Mouse (Mus musculus) kidney, adult 8-10 months (tissue): Measurements from ENCODE around the gene Gm10491.

Experiments
- DNase-seq, 2 experiments: peaks; one replicate each; pipeline ENCODE4 v3.0.0; 2022

Gene Gm10491

GRCm38 (mm10) chrX:7878495-7878894 is 29.1 kb downstream of the Gm10491 start:
- peak; percentile 4 to 20 for DNase-seq

GRCm38 (mm10) chrX:7878007-7878419 is 29.6 kb downstream of the Gm10491 start, which contains the start of gene Pim2:
Gene Pim2 (plus strand): TSS chrX:7878262.
- peak; percentile 83 to 90 for DNase-seq

GRCm38 (mm10) chrX:7869826-7870225 is 37.8 kb downstream of the Gm10491 start:
- no peak for DNase-seq

DNA sequence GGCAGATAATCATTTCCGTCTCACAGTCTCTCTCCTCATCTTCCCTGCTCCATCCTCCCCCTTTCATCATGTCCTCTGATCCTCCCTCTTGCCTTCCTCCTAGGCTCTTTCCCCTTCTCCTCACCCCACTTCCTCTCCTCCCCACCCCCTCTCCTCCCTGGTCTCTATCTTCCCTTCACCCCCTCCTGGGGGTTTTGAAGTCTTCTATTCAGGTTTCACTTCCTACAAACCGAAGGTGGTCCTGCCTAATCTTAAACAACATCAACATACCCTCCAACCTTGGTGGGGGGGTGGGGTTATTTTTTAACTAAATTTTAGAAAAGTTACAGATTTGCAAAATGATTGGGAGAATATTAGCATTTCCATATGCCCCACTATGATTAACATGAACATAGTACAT is 39.1 kb downstream of the Gm10491 start:
- no peak for DNase-seq

DNA sequence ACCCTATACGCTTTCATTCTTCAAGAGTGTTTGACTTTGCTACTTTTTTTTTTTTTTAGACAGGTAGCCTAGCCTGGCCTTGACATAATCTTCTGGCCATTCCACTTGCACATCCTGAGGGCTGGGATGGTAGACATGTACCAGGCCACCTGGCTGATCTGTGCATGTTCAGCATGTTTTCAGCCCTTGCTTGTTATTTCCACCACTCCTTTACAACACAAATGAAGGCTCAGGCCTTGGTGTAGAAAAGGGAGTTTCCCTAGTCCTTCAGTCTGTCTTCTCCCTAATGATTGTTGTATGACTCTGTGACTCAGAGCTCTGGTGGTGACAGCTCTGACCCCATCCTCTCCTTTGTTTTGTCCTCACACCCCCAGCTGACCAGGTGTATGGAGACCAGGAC is 40.5 kb downstream of the Gm10491 start:
- DNase-seq: no peak

DNA sequence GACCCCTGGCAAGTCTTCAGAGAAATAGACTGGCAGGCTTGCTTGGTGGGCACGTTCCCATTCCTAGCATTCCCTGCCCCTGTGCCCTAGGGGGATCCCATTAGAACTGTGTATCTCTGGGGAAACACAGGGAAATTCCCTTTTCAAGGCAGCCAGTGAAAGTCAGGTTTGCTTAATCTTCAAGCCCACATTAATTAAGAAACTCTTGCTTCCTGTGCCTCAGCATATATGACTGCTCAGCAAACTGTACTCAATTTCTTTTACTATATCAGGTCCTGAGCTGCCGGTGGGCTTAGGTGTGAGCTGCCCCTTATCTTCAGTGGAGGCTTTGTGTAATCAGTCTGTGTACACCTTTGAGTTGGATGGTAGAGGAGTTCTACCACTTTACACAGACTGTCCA is 41.8 kb downstream of the Gm10491 start:
- DNase-seq: no peak

DNA sequence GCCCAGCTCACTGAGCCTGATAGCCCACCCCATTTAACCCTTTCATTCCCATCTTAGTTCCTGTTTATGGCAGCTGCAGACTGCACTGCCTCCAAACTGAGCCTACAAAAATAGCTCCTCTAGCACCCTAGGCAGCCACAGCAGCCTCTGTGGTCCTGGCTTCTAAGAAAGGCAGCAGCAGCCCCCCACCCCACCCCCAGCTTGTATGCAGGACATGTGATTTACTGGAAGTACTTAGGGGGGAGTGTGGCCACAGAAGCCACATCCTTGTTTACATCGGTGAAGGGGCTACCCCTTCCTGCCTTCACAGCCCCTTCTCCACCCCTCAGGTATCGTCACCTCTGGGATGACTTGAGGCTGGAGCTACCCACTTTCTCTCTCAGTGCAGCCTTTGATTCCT is 42.3 kb downstream of the Gm10491 start:
- no peak for DNase-seq

DNA sequence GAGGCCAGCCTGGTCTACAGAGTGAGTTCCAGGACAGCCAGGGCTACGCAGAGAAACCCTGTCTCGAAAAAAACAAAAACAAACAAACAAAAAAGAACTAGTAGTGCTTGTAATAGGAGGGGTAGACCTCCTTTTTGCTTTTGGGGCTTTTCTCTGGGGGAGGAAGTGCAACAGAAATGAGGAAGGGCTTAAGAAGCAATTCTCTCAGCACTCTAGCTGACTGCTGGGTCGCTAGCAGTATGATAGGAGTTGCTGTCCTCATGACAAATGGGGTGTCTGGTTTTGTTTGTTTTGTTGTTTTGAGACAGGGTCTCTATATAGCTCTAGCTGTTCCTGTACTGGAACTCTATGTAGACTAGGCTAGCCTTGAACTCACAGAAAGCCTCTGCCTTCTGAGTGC is 43.1 kb downstream of the Gm10491 start:
- no peak for DNase-seq

DNA sequence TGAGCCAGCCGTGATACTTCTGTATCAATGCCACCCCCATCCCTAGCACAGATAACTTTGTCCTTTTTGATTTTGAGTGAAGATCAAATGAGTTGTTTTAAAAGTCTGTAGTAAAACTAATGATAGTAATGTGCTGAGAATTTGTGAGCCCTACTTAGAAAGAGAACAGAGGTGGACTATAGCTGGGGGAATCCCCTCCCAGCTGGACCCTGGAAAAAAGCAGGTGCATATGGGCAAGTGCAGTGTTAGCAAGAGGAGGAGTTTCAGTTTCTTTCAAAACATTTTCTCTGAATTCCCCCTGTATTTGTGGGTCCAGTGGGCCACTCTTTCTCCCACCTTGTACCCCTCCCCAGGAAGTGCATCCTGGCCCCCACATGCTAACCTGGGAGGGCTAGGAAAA is 44.5 kb downstream of the Gm10491 start:
- DNase-seq: no peak

GRCm38 (mm10) chrX:7859191-7859753 is 48.4 kb downstream of the Gm10491 start:
- no peak for DNase-seq
